Mouse (Mus musculus): ENCODE measurements at regions not wholly inside any gene's neighbourhood (a gene's known extent, or its start where the extent isn't known, plus 50 kb on each side); places are given as distances from the start of the nearest gene placed in this dataset.

DNA sequence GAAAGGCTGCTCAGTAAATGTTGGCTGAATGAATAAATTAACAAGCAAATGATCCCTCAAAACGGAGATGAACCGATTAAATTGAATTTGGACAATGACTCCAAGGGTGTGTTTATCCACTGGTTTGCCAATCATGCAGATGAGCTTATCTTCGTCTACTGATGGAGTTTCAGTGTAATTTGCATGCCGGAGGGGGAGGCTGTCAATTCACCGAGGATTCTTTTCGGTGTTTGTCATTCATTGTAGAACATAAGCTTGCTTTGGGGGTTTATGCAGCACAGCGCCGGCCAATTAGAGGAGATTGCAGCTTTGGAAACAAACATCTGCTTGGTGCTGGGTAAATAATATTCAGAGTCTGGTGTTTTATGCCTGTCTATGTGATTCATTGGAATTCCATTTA lies 132.7 kb downstream of the Otoa start:
- Histone ChIP-seq H3K9me3 (replicated peaks) (no peaks in the 10 kb centered on the region), H3K9ac (no peak overlapping the region), H3K27ac (replicated peaks) (no peak overlapping the region), H3K27me3 (no peaks in the 10 kb centered on the region), H3K4me3 (replicated peaks) (no peak overlapping the region), H3K4me2 (no peak overlapping the region), H3K36me3 (replicated peaks) (no peaks in the 10 kb centered on the region), H3K4me1 (replicated peaks) (no peaks in the 10 kb centered on the region)
- 59% methylated on average over 8 of the region's 8 CpGs for WGBS (ENCODE audit: insufficient replicate concordance)
- ATAC-seq (ENCODE audit: insufficient read depth): no peak

DNA sequence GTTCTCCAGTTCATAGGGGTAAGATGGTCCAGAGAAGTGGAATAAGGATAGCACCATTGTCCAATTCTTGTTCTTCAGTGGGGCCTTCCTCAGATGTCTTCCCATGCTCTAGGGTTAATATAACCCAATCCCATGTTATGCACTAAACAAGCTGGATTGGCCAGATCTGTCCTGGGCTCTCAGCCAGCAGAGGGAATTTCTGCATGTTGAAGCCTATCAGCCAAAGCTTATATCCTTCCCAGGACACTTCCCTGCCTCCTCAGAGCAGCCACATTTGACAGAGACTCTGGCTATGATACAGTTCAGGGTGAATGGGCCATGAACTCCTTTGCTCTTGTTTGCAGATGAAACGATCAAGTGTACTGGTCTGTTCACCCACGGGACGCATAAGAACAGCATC lies 133.6 kb downstream of the Otoa start:
- 60% methylated on average over 3 of the region's 3 CpGs for WGBS (ENCODE audit: insufficient replicate concordance)
- Histone ChIP-seq H3K9me3 (replicated peaks) (no peaks in the 10 kb centered on the region), H3K27me3 (no peaks in the 10 kb centered on the region), H3K9ac (no peak overlapping the region), H3K27ac (replicated peaks) (no peak overlapping the region), H3K4me3 (replicated peaks) (no peak overlapping the region), H3K4me1 (replicated peaks) (no peaks in the 10 kb centered on the region), H3K36me3 (replicated peaks) (no peaks in the 10 kb centered on the region), H3K4me2 (no peak overlapping the region)
- ATAC-seq (ENCODE audit: insufficient read depth): no peak

DNA sequence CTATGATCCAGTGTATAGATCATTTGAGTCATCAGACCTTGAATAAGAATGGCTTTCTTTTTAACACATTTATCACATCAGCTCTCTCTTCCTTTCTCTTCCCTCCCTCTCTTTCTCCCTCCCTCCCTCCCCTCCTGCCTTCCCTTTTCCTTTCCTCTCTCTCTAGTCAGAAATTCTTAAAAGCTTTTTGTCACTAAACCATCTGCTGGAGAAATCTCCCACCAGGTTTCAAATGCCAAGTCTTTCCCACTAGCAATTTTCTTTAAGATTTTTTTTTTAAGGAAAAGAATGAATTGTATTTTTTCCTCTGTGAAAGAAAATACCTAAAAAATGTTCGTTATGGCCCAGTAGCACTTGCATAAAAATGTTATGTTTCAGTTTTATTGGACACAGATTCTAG lies 134.3 kb downstream of the Otoa start:
- no peak for ATAC-seq (ENCODE audit: insufficient read depth)
- Histone ChIP-seq H3K27me3 (no peaks in the 10 kb centered on the region), H3K27ac (replicated peaks) (no peak overlapping the region), H3K4me1 (replicated peaks) (no peaks in the 10 kb centered on the region), H3K36me3 (replicated peaks) (no peaks in the 10 kb centered on the region), H3K9ac (no peak overlapping the region), H3K4me3 (replicated peaks) (no peak overlapping the region), H3K4me2 (no peak overlapping the region), H3K9me3 (replicated peaks) (no peaks in the 10 kb centered on the region)
- 30% methylated on average over 1 of the region's 1 CpGs for WGBS (ENCODE audit: insufficient replicate concordance)

DNA sequence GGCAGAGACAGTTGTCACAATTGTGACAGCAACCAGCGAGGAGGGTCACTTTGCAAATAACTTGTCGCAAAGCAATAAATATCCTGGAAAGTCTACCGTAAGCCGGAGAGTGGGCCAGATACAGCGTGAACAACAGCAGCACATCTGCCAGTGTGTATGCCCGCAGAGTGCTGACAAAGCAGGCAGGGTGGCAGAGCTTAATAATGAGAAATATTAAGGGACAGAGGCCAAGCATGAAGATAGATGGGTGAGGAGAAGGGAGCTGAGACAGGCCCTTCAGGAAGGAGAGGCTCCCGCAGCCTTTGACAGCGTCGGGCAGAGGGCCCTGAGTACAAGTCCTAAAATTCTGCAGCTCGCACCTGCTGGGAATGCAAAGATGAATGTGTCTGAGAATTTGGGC lies 136.6 kb downstream of the Otoa start:
- Histone ChIP-seq H3K9me3 (replicated peaks) (no peaks in the 10 kb centered on the region), H3K4me1 (replicated peaks) (no peaks in the 10 kb centered on the region), H3K9ac (no peak overlapping the region), H3K4me3 (replicated peaks) (no peak overlapping the region), H3K36me3 (replicated peaks) (no peaks in the 10 kb centered on the region), H3K4me2 (no peak overlapping the region), H3K27ac (replicated peaks) (no peak overlapping the region), H3K27me3 (no peaks in the 10 kb centered on the region)
- 75% methylated on average over 10 of the region's 10 CpGs for WGBS (ENCODE audit: insufficient replicate concordance)
- ATAC-seq (ENCODE audit: insufficient read depth): no peak

DNA sequence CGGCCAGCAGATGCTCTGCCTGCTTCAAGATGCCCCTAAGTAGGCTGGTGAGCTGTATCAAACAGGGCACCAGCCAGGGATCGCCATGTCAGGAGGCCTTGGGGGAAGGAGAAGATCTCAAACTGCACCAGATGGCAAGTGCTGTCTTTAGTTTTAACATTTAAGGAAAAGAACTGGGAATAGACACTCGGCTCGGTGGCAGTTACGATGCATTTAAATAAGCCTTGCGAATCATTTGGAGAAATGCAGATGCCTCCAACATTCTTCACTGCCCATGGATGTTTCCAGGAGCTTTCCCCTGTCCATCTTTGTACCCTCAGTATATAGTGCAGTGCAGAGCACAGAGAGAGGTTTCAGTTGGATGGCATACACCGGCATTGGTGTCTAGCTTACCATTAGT lies 139.7 kb downstream of the Otoa start:
- Histone ChIP-seq H3K27ac (replicated peaks) (no peak overlapping the region), H3K9ac (no peak overlapping the region), H3K27me3 (no peaks in the 10 kb centered on the region), H3K4me1 (replicated peaks) (no peaks in the 10 kb centered on the region), H3K9me3 (replicated peaks) (no peaks in the 10 kb centered on the region), H3K4me2 (no peak overlapping the region), H3K36me3 (replicated peaks) (no peaks in the 10 kb centered on the region), H3K4me3 (replicated peaks) (no peak overlapping the region)
- ATAC-seq (ENCODE audit: insufficient read depth): no peak
- WGBS (ENCODE audit: insufficient replicate concordance): 76% methylated on average over 7 of the region's 7 CpGs

DNA sequence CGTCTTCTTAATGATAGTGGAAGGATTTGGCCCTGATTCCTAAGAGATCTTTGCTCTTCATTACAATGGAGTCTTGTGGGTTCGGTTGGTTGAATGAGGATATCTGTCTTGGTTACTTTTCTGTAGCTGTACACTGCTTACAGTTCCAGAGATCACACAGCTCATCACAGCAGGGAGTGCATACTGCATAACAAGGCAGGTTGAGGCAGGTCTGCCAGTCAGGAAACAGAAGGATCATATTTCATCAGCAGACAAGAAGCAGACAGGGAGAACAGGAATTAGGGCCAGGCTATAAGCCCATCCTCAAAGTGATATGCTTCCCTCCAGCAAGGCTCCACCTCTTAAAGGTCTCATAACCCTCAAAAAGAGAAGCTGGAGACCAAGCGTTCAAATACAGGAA lies 150.4 kb downstream of the Otoa start:
- H3K27ac ChIP-seq (replicated peaks): no peak overlapping the region
- H3K4me2 ChIP-seq: no peak overlapping the region
- H3K4me1 ChIP-seq (replicated peaks): no peaks in the 10 kb centered on the region
- no peak for ATAC-seq (ENCODE audit: insufficient read depth)
- no peaks in the 10 kb centered on the region for H3K9me3 ChIP-seq (replicated peaks)
- no peak overlapping the region for H3K9ac ChIP-seq
- 54% methylated on average over 3 of the region's 3 CpGs for WGBS (ENCODE audit: insufficient replicate concordance)
- H3K4me3 ChIP-seq (replicated peaks): no peak overlapping the region
- H3K27me3 ChIP-seq: no peaks in the 10 kb centered on the region
- H3K36me3 ChIP-seq (replicated peaks): no peaks in the 10 kb centered on the region

DNA sequence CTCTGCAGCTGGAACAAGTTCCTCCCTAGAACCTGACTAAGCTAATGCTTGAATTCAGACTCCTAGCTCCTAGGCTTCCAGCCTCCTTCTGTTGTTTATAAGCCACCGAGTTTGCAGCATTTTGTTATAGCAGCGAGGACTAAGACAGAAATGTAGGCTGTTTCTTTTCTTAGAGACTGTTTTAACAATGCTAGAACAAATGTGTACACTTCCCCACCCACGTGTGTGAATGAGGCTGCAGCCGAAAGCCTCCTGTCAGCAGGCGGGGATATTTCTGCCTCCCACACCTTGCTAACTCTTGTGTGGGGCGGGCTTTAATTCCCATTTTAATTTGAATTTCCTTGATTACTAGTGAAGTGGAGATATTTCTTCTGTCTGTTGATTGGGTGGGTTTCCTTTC lies 153.4 kb downstream of the Otoa start:
- no peaks in the 10 kb centered on the region for H3K9me3 ChIP-seq (replicated peaks)
- no peak for ATAC-seq (ENCODE audit: insufficient read depth)

DNA sequence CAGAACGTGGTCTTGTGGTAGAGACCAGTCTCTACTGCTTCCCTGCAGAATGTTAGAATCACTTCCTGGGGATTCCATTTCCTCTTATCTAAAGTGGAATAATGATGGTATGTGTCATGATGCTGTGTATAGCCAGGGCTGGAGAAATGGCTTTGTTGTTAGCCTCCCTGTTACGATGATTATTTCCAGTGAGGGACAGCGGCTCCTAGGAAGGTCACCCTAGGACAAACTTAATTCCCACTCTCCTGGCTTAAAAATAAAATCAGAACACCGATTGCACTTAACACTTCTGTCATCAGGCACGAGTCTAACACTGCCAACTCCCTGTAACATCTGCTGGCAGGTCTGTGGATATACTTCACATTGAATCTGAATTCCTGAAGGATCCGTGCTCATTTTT lies 151.9 kb upstream of the Hs3st2 start:
- H3K9ac ChIP-seq: no peak overlapping the region
- H3K4me3 ChIP-seq (replicated peaks): no peak overlapping the region
- no peaks in the 10 kb centered on the region for H3K9me3 ChIP-seq (replicated peaks)
- no peak overlapping the region for H3K27ac ChIP-seq (replicated peaks)
- no peaks in the 10 kb centered on the region for H3K4me1 ChIP-seq (replicated peaks)
- H3K27me3 ChIP-seq: no peaks in the 10 kb centered on the region
- no peak for ATAC-seq (ENCODE audit: insufficient read depth)
- H3K4me2 ChIP-seq: no peak overlapping the region
- no peaks in the 10 kb centered on the region for H3K36me3 ChIP-seq (replicated peaks)
- WGBS (ENCODE audit: insufficient replicate concordance): 54% methylated on average over 6 of the region's 6 CpGs

More for the DNA sequence above, 153.4 kb downstream of the Otoa start:
- Histone ChIP-seq H3K4me3 (replicated peaks) (no peak overlapping the region), H3K27me3 (no peaks in the 10 kb centered on the region), H3K27ac (replicated peaks) (no peak overlapping the region), H3K9ac (no peak overlapping the region), H3K4me2 (no peak overlapping the region), H3K4me1 (replicated peaks) (no peaks in the 10 kb centered on the region), H3K36me3 (replicated peaks) (no peaks in the 10 kb centered on the region)
- 47% methylated on average over 6 of the region's 6 CpGs for WGBS (ENCODE audit: insufficient replicate concordance)

DNA sequence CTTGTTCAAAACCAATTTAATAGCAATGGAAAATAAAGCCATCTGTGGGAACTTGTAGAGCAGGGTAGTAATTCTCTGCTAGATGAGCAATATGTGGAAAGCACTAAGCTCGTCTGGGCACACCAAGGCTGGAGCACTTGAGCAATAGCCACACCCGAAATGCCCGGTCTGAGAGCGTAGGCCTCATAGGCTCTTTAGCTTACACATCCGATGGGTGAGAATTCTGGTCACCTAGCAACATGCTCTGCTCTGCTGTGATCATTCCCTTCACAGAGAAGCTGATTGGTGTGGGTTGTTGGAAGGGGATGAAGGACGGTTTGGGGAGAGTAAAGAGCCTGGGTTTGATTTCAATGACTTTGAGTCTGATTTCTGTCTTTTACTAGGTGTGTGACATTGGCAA lies 143.8 kb upstream of the Hs3st2 start:
- no peaks in the 10 kb centered on the region for H3K36me3 ChIP-seq (replicated peaks)
- H3K27me3 ChIP-seq: no peaks in the 10 kb centered on the region
- WGBS (ENCODE audit: insufficient replicate concordance): 76% methylated on average over 6 of the region's 6 CpGs
- no peak overlapping the region for H3K4me2 ChIP-seq
- no peaks in the 10 kb centered on the region for H3K9me3 ChIP-seq (replicated peaks)
- no peaks in the 10 kb centered on the region for H3K4me1 ChIP-seq (replicated peaks)
- no peak overlapping the region for H3K4me3 ChIP-seq (replicated peaks)
- no peak overlapping the region for H3K9ac ChIP-seq
- ATAC-seq (ENCODE audit: insufficient read depth): no peak
- H3K27ac ChIP-seq (replicated peaks): no peak overlapping the region

DNA sequence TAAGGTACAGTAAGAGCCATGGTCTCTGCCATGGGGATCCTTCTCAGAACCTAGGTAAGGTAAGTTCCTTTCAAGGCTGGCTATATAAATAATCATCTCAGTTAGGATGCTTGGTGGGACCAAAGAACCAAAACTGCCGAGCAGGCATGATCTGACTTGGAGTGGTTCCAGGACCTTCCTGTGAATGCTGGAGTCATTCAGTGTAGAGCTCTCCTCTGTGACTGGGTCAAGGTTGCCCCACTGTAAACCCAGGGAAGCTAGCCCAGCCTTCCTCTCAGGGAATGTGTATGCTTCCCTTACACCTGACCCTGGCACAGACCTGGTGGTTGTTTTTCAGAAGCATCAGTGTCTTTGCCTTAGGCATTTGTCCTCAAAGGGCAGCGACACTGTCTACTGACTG lies 134.2 kb upstream of the Hs3st2 start:
- no peak overlapping the region for H3K27ac ChIP-seq (replicated peaks)
- no peak overlapping the region for H3K4me3 ChIP-seq (replicated peaks)
- no peak for ATAC-seq (ENCODE audit: insufficient read depth)
- no peaks in the 10 kb centered on the region for H3K27me3 ChIP-seq
- no peak overlapping the region for H3K9ac ChIP-seq
- 67% methylated on average over 2 of the region's 2 CpGs for WGBS (ENCODE audit: insufficient replicate concordance)
- no peak overlapping the region for H3K4me2 ChIP-seq
- no peaks in the 10 kb centered on the region for H3K4me1 ChIP-seq (replicated peaks)
- H3K9me3 ChIP-seq (replicated peaks): no peaks in the 10 kb centered on the region
- no peaks in the 10 kb centered on the region for H3K36me3 ChIP-seq (replicated peaks)

DNA sequence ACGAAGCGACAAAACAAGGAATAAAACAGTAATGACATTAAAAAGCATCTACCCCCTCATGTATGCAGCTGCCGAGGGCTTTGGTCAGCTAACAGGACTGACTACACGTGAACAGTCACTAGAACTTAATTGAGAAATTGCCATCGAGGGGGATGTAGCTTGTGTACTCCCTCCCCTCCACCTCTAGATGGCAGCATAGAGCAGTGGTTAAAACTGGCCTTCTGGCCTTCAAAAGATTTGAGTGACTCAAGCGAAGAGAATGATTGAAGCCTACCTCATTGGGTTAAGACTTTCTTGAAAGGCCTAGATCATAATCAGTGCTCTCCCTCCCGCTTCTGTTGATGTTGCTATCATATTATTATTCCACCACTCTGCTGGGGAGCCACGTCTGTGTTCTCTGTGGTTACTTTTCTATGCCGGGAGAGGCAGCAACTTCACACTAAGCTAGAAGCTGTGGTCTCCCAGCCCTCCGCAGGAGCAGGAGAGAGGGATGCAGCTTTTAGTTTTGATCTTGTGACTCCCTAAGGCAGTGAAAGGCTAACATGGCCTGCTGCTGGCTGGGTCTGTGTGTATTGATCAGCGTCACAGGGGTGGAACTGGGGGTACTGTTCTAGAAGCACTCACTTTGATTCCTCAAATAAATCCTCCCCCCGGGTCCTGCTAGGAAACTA lies 132.7 kb upstream of the Hs3st2 start:
- no peaks in the 10 kb centered on the region for H3K9me3 ChIP-seq (replicated peaks)
- no peaks in the 10 kb centered on the region for H3K36me3 ChIP-seq (replicated peaks)
- H3K4me2 ChIP-seq: no peak overlapping the region
- ATAC-seq (ENCODE audit: insufficient read depth): no peak
- H3K9ac ChIP-seq: no peak overlapping the region
- H3K4me3 ChIP-seq (replicated peaks): no peak overlapping the region
- H3K27ac ChIP-seq (replicated peaks): no peak overlapping the region
- no peaks in the 10 kb centered on the region for H3K27me3 ChIP-seq
- no peaks in the 10 kb centered on the region for H3K4me1 ChIP-seq (replicated peaks)
- WGBS (ENCODE audit: insufficient replicate concordance): 42% methylated on average over 12 of the region's 12 CpGs

DNA sequence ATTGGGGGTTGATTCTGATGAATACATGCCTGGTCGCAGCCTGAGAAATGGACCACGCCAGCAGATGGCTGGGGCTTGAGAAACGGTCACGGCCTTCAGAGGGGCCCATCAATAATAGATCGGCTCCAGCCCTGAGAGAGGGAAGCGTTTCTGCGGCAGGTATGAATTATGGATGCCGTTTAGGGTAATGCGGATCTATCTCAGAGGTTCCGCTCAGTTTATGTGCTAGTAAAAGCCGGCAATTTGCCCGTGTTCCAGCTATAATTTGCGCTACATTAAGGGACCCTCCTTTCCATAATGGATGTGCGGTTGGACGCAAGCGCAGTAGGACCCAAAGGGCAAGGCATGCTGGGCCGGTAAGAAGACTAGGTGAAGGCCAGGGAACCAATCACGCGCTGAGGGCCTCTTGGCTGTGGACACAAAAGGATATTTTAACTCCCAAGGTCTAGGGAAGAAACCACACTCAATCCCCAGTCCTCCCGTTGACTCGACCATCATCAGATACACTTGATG lies 132.1 kb upstream of the Hs3st2 start:
- Histone ChIP-seq H3K27ac (replicated peaks) (no peak overlapping the region), H3K36me3 (replicated peaks) (no peaks in the 10 kb centered on the region), H3K9ac (no peak overlapping the region), H3K4me1 (replicated peaks) (no peaks in the 10 kb centered on the region), H3K4me3 (replicated peaks) (no peak overlapping the region), H3K9me3 (replicated peaks) (no peaks in the 10 kb centered on the region), H3K27me3 (no peaks in the 10 kb centered on the region), H3K4me2 (no peak overlapping the region)
- no peak for ATAC-seq (ENCODE audit: insufficient read depth)
- WGBS (ENCODE audit: insufficient replicate concordance): 80% methylated on average over 21 of the region's 21 CpGs
